Mouse (Mus musculus): Measurements from ENCODE around the gene Bag5. TPM values are rescaled to one million over a fixed set of nuclear protein-coding genes. Genes with fewer than 3 reads are reported as not detected.

Bag5 gene
- total and polyA plus RNA-seq, 3 experiments, result 24.1 to 27.9 (median 25.6) TPM

GRCm38 (mm10) chr12:111712476-111712875 lies 581 bp downstream of the Bag5 start:
- Histone ChIP-seq H3K27me3 (replicated peaks) (no peaks in the 10 kb centered on the region), H3K9me3 (replicated peaks; ENCODE audit: low read length) (no peaks in the 10 kb centered on the region), H3K9ac (ENCODE audit: insufficient read depth, low read depth) (peak overlapping the region; percentile 96), H3K4me1 (ENCODE audit: control insufficient read depth in 1 of 2, insufficient read depth in 2 of 2) (peaks cover 8 to 33% of the 10 kb centered on the region in 2 experiments), H3K4me3 (replicated peaks in 1 of 3; ENCODE audit: low read depth in 2 of 3, low read length in 2 of 3, poor library complexity in 1 of 3) (peak overlapping the region; percentile 93 to 100 (median 98)), H3K4me2 (ENCODE audit: insufficient read depth, low read depth, poor library complexity, severe bottlenecking) (peak overlapping the region; percentile 59; the same call in 1 of the 2 replicates), H3K79me2 (replicated peaks; ENCODE audit: control insufficient read depth, extremely low read depth, insufficient read depth, poor library complexity, severe bottlenecking) (peaks cover 26% of the 10 kb centered on the region), H3K36me3 (replicated peaks in 1 of 2; ENCODE audit: control insufficient read depth in 1 of 2, insufficient read depth in 1 of 2, low read length in 1 of 2) (peaks cover 15 to 57% of the 10 kb centered on the region in 2 experiments), H3K27ac (ENCODE audit: insufficient read depth, low read depth) (no peak overlapping the region)
- dilution Hi-C loops (cut with MboI; ENCODE audit: extremely low pct_ligation_motif_present, extremely low pct_unique_long_range_greater_than_20kb, low sequenced_read_pairs), result no loop called here
- TF ChIP-seq E2F4 (IDR thresholded peaks at IDR 0.05; ENCODE audit: insufficient replicate concordance, low read depth, low read length), result no peak
- TF ChIP-seq MYC (IDR thresholded peaks at IDR 0.05; ENCODE audit: low read depth, low read length), result no peak
- TF ChIP-seq ZMIZ1 (IDR thresholded peaks at IDR 0.05; ENCODE audit: low read depth, low read length), result no peak
- TF ChIP-seq CHD1 (IDR thresholded peaks at IDR 0.05; ENCODE audit: low read depth, low read length), result no peak
- TF ChIP-seq CHD2 (IDR thresholded peaks at IDR 0.05; ENCODE audit: low read length), result no peak
- TF ChIP-seq MAX (IDR thresholded peaks at IDR 0.05; ENCODE audit: low read length), result no peak
- no peak for TF ChIP-seq PAX5 (IDR thresholded peaks at IDR 0.05; ENCODE audit: low read length)
- no peak for TF ChIP-seq ZNF384 (IDR thresholded peaks at IDR 0.05; ENCODE audit: low read depth, low read length)
- no peak for TF ChIP-seq EP300 (IDR thresholded peaks at IDR 0.05; ENCODE audit: low read length)
- TF ChIP-seq UBTF (IDR thresholded peaks at IDR 0.05; ENCODE audit: low read depth, low read length), result no peak
- no peak for TF ChIP-seq ELF1 (IDR thresholded peaks at IDR 0.05; ENCODE audit: low read depth, low read length)
- no peak for TF ChIP-seq MAZ (IDR thresholded peaks at IDR 0.05; ENCODE audit: low read depth, low read length)
- no peak for TF ChIP-seq MXI1 (IDR thresholded peaks at IDR 0.05; ENCODE audit: low read depth, low read length)
- no peak for TF ChIP-seq JUN (IDR thresholded peaks at IDR 0.05; ENCODE audit: insufficient read depth, low read depth, low read length)
- TF ChIP-seq USF2 (conservative IDR thresholded peaks at IDR 0.05; ENCODE audit: low read depth, low read length), result no peak
- TF ChIP-seq NRF1 (IDR thresholded peaks at IDR 0.05; ENCODE audit: low read depth, low read length), result no peak
- no peak for TF ChIP-seq USF1 (IDR thresholded peaks at IDR 0.05; ENCODE audit: low read depth, low read length)
- TF ChIP-seq MAFK (IDR thresholded peaks at IDR 0.05; ENCODE audit: insufficient replicate concordance, low read length), result no peak
- TF ChIP-seq HCFC1 (IDR thresholded peaks at IDR 0.05; ENCODE audit: low read depth, low read length), result no peak
- no peak for DNase-seq (ENCODE audit: extremely low read depth)
- in situ Hi-C loops (cut with MboI; ENCODE audit: low pct_ligation_motif_present, low pct_unique_long_range_greater_than_20kb, low sequenced_read_pairs), result loop anchor here (5.0 to 10.0 kb wide), 2 partner anchors 35 to 58 kb away; partner anchors contain the start of gene Trmt61a

GRCm38 (mm10) chr12:111710091-111710490 lies 3.0 kb downstream of the Bag5 start:
- DNase-seq (ENCODE audit: extremely low read depth), result no peak
- dilution Hi-C loops (cut with MboI; ENCODE audit: extremely low pct_ligation_motif_present, extremely low pct_unique_long_range_greater_than_20kb, low sequenced_read_pairs), result no loop called here

More at GRCm38 (mm10) chr12:111710091-111710490, 3.0 kb downstream of the Bag5 start:
- no peak overlapping the region for H3K9ac ChIP-seq (ENCODE audit: insufficient read depth, low read depth)
- no peaks in the 10 kb centered on the region for H3K27me3 ChIP-seq (replicated peaks)
- H3K4me2 ChIP-seq (ENCODE audit: insufficient read depth, low read depth, poor library complexity, severe bottlenecking), result no peak overlapping the region
- in situ Hi-C loops (cut with MboI; ENCODE audit: low pct_ligation_motif_present, low pct_unique_long_range_greater_than_20kb, low sequenced_read_pairs), result loop anchor here (5.0 to 10.0 kb wide), 2 partner anchors 33 to 55 kb away; partner anchors contain the start of gene Trmt61a
- no peak overlapping the region for H3K27ac ChIP-seq (ENCODE audit: insufficient read depth, low read depth)
- H3K9me3 ChIP-seq (replicated peaks; ENCODE audit: low read length), result no peaks in the 10 kb centered on the region
- H3K4me3 ChIP-seq (replicated peaks in 1 of 3; ENCODE audit: low read depth in 2 of 3, low read length in 2 of 3, poor library complexity in 1 of 3), result no peak overlapping the region
- no peak for TF ChIP-seq MYC (IDR thresholded peaks at IDR 0.05; ENCODE audit: low read depth, low read length)
- TF ChIP-seq GABPA (IDR thresholded peaks at IDR 0.05; ENCODE audit: insufficient replicate concordance, low read depth, low read length), result no peak
- TF ChIP-seq CHD2 (IDR thresholded peaks at IDR 0.05; ENCODE audit: low read length), result no peak
- peaks cover 15 to 54% of the 10 kb centered on the region in 2 experiments for H3K36me3 ChIP-seq (replicated peaks in 1 of 2; ENCODE audit: control insufficient read depth in 1 of 2, insufficient read depth in 1 of 2, low read length in 1 of 2)
- H3K4me1 ChIP-seq (ENCODE audit: control insufficient read depth in 1 of 2, insufficient read depth in 2 of 2), result peaks cover 8 to 33% of the 10 kb centered on the region in 2 experiments
- H3K79me2 ChIP-seq (replicated peaks; ENCODE audit: control insufficient read depth, extremely low read depth, insufficient read depth, poor library complexity, severe bottlenecking), result peaks cover 26% of the 10 kb centered on the region

Data from CH12.LX (cell line).